Mouse (Mus musculus): ENCODE data around the gene Prkd2. TPM values are rescaled to one million over a fixed set of nuclear protein-coding genes. Genes with fewer than 3 reads are reported as not detected.

Gene Prkd2
- polyA plus RNA-seq, 1 experiment from 2014 or later: 12.2 TPM

DNA sequence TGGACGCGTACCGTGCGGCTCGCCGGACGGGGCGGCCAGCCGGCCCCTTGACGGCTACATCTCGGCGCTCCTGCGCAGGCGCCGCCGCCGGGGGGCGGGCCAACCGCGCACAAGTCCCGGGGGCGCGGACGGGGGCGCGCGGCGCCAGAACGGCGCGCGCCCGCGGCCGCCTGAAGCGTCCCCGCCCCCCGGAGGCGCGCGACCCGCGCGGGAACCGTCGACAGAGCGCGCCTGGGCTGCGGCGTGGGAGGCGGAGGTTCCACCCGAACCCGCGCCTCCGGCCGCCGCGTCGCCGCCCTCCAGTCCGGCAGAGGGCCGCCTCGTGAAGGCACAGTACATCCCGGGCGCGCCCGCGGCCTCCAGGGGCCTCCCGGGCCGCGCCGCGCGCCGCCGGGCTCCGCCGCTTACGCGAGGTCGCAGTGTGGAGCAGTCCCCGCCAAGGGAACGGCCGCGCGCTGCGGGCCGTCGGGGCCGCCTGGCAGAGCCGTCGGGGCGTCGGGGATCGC lies 42.6 kb downstream of the Prkd2 start:
- Histone ChIP-seq H3K4me2 (peak overlapping the region; percentile 41), H3K27ac (no peak overlapping the region), H3K4me1 (peaks cover 9% of the 10 kb centered on the region), H3K9ac (no peak overlapping the region), H3K4me3 (replicated peaks) (peak overlapping the region; percentile 30), H3K9me3 (0 out of 2 replicates have a peak, but pooled peaks cover 9% of the 10 kb centered on the region), H3K36me3 (peaks cover 37% of the 10 kb centered on the region), H3K27me3 (replicated peaks) (peaks cover 16% of the 10 kb centered on the region; the same call in 1 of the 2 replicates)
- ATAC-seq (ENCODE audit: insufficient read depth, low FRiP score, low read depth): no peak
- WGBS: 30% methylated on average over 86 of the region's 95 CpGs

GRCm38 (mm10) chr7:16885905-16886304 lies 43.2 kb downstream of the Prkd2 start:
- ATAC-seq (ENCODE audit: insufficient read depth, low FRiP score, low read depth): no peak
- Histone ChIP-seq H3K9me3 (0 out of 2 replicates have a peak, but pooled peaks cover 9% of the 10 kb centered on the region), H3K27me3 (replicated peaks) (peaks cover 16% of the 10 kb centered on the region; the same call in 1 of the 2 replicates), H3K4me1 (peaks cover 5% of the 10 kb centered on the region; the same call in 1 of the 2 replicates), H3K9ac (no peak overlapping the region), H3K27ac (no peak overlapping the region), H3K36me3 (peaks cover 37% of the 10 kb centered on the region), H3K4me3 (replicated peaks) (peak overlapping the region; percentile 1; the same call in 1 of the 2 replicates), H3K4me2 (no peak overlapping the region; the same call in 1 of the 2 replicates)
- WGBS: 52% methylated on average over 59 of the region's 59 CpGs

GRCm38 (mm10) chr7:16890536-16890935 lies 47.8 kb downstream of the Prkd2 start:
- peaks cover 24% of the 10 kb centered on the region for H3K4me1 ChIP-seq
- ATAC-seq (ENCODE audit: insufficient read depth, low FRiP score, low read depth): no peak
- H3K27me3 ChIP-seq (replicated peaks): peaks cover 13% of the 10 kb centered on the region; the same call in 1 of the 2 replicates
- H3K9ac ChIP-seq: no peak overlapping the region
- peaks cover 20% of the 10 kb centered on the region for H3K36me3 ChIP-seq
- peak overlapping the region; percentile 68; the same call in 1 of the 2 replicates for H3K4me2 ChIP-seq
- 0 out of 2 replicates have a peak, but pooled peaks cover 7% of the 10 kb centered on the region for H3K9me3 ChIP-seq
- H3K27ac ChIP-seq: peak overlapping the region; percentile 95
- WGBS: 26% methylated on average over 6 of the region's 6 CpGs
- H3K4me3 ChIP-seq (replicated peaks): no peak overlapping the region

GRCm38 (mm10) chr7:16890944-16891343 lies 48.2 kb downstream of the Prkd2 start:
- Histone ChIP-seq H3K9ac (no peak overlapping the region), H3K4me3 (replicated peaks) (peak overlapping the region; percentile 34; the same call in 1 of the 2 replicates)
- WGBS: under 1% methylated on average over 23 of the region's 23 CpGs

GRCm38 (mm10) chr7:16891641-16892351 lies 49.1 kb downstream of the Prkd2 start, which contains the start of gene Gng8:
TSS of gene Gng8 (plus strand) at chr7:16891786.
- peaks cover 7% of the 10 kb centered on the region for H3K36me3 ChIP-seq
- peak within 1 kb of the TSS; percentile 68 for H3K4me2 ChIP-seq
- H3K4me3 ChIP-seq (replicated peaks): peak within 1 kb of the TSS; percentile 34
- peaks cover 25% of the 10 kb centered on the region for H3K4me1 ChIP-seq
- ATAC-seq (ENCODE audit: insufficient read depth, low FRiP score, low read depth): peak; percentile 82
- H3K9me3 ChIP-seq: no peaks in the 10 kb centered on the region
- H3K27me3 ChIP-seq (replicated peaks): 0 out of 2 replicates have a peak, but pooled peaks cover 7% of the 10 kb centered on the region
- under 1% methylated on average over 30 of the region's 30 CpGs for WGBS
- H3K9ac ChIP-seq: no peak within 1 kb of the TSS; the same call in 1 of the 2 replicates
- H3K27ac ChIP-seq: peak within 1 kb of the TSS; percentile 95

More at GRCm38 (mm10) chr7:16890944-16891343, 48.2 kb downstream of the Prkd2 start:
- Histone ChIP-seq H3K4me1 (peaks cover 25% of the 10 kb centered on the region), H3K27me3 (replicated peaks) (peaks cover 9% of the 10 kb centered on the region; the same call in 1 of the 2 replicates), H3K9me3 (0 out of 2 replicates have a peak, but pooled peaks cover 3% of the 10 kb centered on the region), H3K4me2 (peak overlapping the region; percentile 68), H3K36me3 (peaks cover 16% of the 10 kb centered on the region), H3K27ac (peak overlapping the region; percentile 95)
- peak; percentile 70 for ATAC-seq (ENCODE audit: insufficient read depth, low FRiP score, low read depth)

DNA sequence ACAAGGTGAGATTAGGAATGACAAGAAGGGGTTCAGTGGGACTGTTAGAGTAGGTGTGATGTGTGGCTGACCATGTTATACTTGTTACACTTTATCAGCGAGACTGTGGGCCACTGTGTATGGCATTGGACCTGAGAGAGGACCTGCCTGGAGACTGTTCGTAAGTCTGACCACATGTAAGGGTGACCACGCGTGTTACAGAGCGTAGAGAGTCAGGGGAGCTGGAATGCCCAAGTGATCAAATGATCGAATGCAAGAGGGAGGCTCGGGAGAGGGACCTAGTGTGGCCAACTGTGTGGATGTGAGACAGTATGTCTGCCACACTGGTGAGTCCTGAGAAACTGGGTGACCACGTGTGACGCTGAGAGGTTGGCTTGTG lies 49.6 kb downstream of the Prkd2 start:
- 37% methylated on average over 9 of the region's 9 CpGs for WGBS
- Histone ChIP-seq H3K9ac (no peak overlapping the region), H3K9me3 (no peaks in the 10 kb centered on the region), H3K4me1 (peaks cover 25% of the 10 kb centered on the region), H3K27me3 (replicated peaks) (0 out of 2 replicates have a peak, but pooled peaks cover 5% of the 10 kb centered on the region), H3K27ac (0 out of 2 replicates have a peak overlapping the region, but pooled peaks have one; percentile 95), H3K36me3 (peaks cover 3% of the 10 kb centered on the region; the same call in 1 of the 2 replicates), H3K4me3 (replicated peaks) (peak overlapping the region; percentile 34; the same call in 1 of the 2 replicates), H3K4me2 (peak overlapping the region; percentile 68)
- no peak for ATAC-seq (ENCODE audit: insufficient read depth, low FRiP score, low read depth)

DNA sequence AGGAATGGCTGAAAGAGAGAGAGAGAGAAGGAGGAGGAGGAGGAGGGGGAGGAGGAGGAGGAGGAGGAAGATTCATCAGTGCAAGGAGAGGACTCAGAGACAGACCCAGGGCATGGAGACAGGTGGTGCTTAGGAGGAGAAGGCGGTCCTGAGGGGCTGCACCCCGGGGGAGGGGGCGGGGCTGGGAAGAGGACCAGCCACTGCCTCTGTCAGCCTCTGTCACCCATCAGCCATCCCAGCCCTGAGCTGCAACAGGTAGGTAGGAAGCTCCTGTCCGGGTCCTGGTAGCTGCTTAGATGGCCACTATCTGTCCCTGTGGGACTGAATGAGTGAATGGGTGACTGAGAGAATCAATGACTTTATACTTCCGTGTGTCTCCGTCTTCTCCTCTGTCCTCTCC lies 50.9 kb downstream of the Prkd2 start:
- Histone ChIP-seq H3K4me3 (replicated peaks) (no peak overlapping the region), H3K4me1 (peaks cover 25% of the 10 kb centered on the region), H3K27me3 (replicated peaks) (0 out of 2 replicates have a peak, but pooled peaks cover 4% of the 10 kb centered on the region), H3K9me3 (no peaks in the 10 kb centered on the region), H3K27ac (no peak overlapping the region), H3K4me2 (peak overlapping the region; percentile 17; the same call in 1 of the 2 replicates), H3K36me3 (no peaks in the 10 kb centered on the region), H3K9ac (no peak overlapping the region)
- no peak for ATAC-seq (ENCODE audit: insufficient read depth, low FRiP score, low read depth)
- 19% methylated on average over 6 of the region's 6 CpGs for WGBS

DNA sequence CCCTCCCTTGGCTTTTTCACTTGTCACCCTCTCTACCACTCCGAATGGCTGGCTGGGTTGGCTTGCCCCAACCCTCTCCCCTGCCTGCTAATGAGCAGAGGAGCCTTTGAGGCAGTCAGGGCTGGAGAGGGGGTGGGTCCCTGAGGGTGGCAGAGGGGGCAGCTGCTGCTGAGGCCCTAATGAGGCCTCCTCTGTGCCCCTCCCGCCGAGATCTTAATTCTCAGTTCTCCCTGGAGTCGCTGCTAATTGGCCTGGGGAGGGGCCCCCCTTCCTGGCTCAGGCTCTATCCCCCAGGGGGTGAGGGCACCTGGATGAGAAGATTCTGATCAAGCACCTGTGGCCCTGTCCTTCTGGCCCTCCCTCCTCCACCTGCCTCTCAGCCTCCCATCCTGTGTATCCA lies 51.6 kb downstream of the Prkd2 start:
- Histone ChIP-seq H3K9ac (no peak overlapping the region), H3K27ac (no peak overlapping the region), H3K9me3 (no peaks in the 10 kb centered on the region), H3K4me3 (replicated peaks) (no peak overlapping the region; the same call in 1 of the 2 replicates), H3K4me1 (peaks cover 25% of the 10 kb centered on the region), H3K4me2 (peak overlapping the region; percentile 53), H3K27me3 (replicated peaks) (0 out of 2 replicates have a peak, but pooled peaks cover 4% of the 10 kb centered on the region), H3K36me3 (no peaks in the 10 kb centered on the region)
- no peak for ATAC-seq (ENCODE audit: insufficient read depth, low FRiP score, low read depth)
- WGBS: 16% methylated on average over 4 of the region's 4 CpGs

GRCm38 (mm10) chr7:16895000-16895399 lies 52.3 kb downstream of the Prkd2 start:
- H3K4me3 ChIP-seq (replicated peaks): peak overlapping the region; percentile 9
- 0% methylated on average over 24 of the region's 24 CpGs for WGBS
- ATAC-seq (ENCODE audit: insufficient read depth, low FRiP score, low read depth): no peak

DNA sequence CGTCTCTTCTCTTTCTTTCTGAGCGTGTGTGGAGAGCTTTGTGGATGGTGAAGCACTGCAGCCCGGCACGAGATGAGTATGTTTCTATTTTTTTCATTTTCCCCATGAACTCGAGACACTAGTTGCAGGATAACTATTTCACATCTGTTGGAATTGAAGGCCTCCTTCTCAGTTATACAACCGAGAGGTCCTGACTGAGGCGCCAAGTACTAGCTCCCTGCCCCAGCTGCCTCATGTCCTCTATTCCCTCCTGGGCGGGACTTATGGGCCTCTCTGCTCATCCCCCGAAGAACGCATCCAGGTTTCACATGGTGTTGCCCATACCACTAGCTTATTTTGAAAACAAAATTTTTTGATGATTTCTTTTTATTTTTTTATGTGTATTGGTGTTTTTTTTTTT lies 52.8 kb downstream of the Prkd2 start:
- Histone ChIP-seq H3K4me2 (peak overlapping the region; percentile 53), H3K27me3 (replicated peaks) (0 out of 2 replicates have a peak, but pooled peaks cover 4% of the 10 kb centered on the region), H3K27ac (0 out of 2 replicates have a peak overlapping the region, but pooled peaks have one; percentile 16), H3K4me3 (replicated peaks) (peak overlapping the region; percentile 9), H3K9me3 (no peaks in the 10 kb centered on the region), H3K4me1 (peaks cover 20% of the 10 kb centered on the region), H3K36me3 (no peaks in the 10 kb centered on the region), H3K9ac (no peak overlapping the region)
- no peak for ATAC-seq (ENCODE audit: insufficient read depth, low FRiP score, low read depth)
- WGBS: 24% methylated on average over 10 of the region's 10 CpGs

More at GRCm38 (mm10) chr7:16895000-16895399, 52.3 kb downstream of the Prkd2 start:
- peak overlapping the region; percentile 53 for H3K4me2 ChIP-seq
- H3K36me3 ChIP-seq: no peaks in the 10 kb centered on the region
- H3K27me3 ChIP-seq (replicated peaks): 0 out of 2 replicates have a peak, but pooled peaks cover 4% of the 10 kb centered on the region
- H3K9ac ChIP-seq: no peak overlapping the region
- no peaks in the 10 kb centered on the region for H3K9me3 ChIP-seq
- H3K27ac ChIP-seq: 0 out of 2 replicates have a peak overlapping the region, but pooled peaks have one; percentile 16
- peaks cover 20% of the 10 kb centered on the region for H3K4me1 ChIP-seq

DNA sequence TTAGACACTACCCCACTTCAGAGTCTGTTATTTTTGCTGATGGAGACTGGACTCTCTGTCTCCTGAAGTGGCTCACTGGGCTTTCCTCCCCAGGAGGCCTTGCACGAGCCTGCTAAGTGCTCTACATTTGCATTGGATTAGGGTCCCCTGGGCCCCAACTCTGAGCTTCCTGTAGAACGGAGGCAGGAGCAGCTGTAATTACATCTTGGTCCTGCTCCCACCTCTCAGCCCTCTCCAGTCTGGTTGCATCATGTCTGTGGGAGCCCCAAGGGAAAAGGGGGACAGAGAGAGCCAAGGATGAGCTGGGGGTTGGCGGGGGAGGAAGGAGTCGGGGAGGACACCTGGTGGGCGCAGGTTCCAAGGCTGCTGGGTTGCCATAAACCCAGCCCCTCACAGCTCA lies 57.8 kb downstream of the Prkd2 start:
- H3K27ac ChIP-seq: no peak overlapping the region
- no peak overlapping the region for H3K9ac ChIP-seq
- ATAC-seq (ENCODE audit: insufficient read depth, low FRiP score, low read depth): no peak
- 33% methylated on average over 5 of the region's 5 CpGs for WGBS
- no peaks in the 10 kb centered on the region for H3K27me3 ChIP-seq (replicated peaks)
- no peak overlapping the region for H3K4me2 ChIP-seq
- peaks cover 8% of the 10 kb centered on the region for H3K4me1 ChIP-seq
- H3K9me3 ChIP-seq: no peaks in the 10 kb centered on the region
- H3K4me3 ChIP-seq (replicated peaks): no peak overlapping the region
- no peaks in the 10 kb centered on the region for H3K36me3 ChIP-seq

All from stomach, embryonic 15.5 days (tissue).